Mouse (Mus musculus) heart, postnatal 0 days (tissue): ENCODE data around the gene Gas6. TPM values are rescaled to one million over a fixed set of nuclear protein-coding genes. Genes with fewer than 3 reads are reported as not detected.

Experiments used
- ATAC-seq: fragments of 200-750 bp; cut with Nextera tagmentation; 2 replicates; pipeline ENCODE4 v1.8.0; 2017; ENCODE audit warnings: low read depth, moderate number of reproducible peaks, moderate library complexity; ENCODE audit not compliant: insufficient read depth
- DNase-seq: peaks from one replicate; pipeline ENCODE4 v3.0.0-alpha.2; 2016; ENCODE audit warnings: low spot score
- H3K27ac ChIP-seq: fragments of 300-500 bp; sonication (generic); 2 replicates; pipeline ENCODE4 v1.5.1; 2014; ENCODE audit warnings: low read depth, mild to moderate bottlenecking
- H3K27me3 ChIP-seq: fragments of 300-500 bp; sonication (generic); 2 replicates; pipeline ENCODE4 v1.6.1; 2014; ENCODE audit warnings: low read length, mixed read lengths; ENCODE audit not compliant: control insufficient read depth, insufficient read depth
- H3K36me3 ChIP-seq: fragments of 300-500 bp; sonication (generic); replicated peaks from 2 replicates; pipeline ENCODE4 v1.6.1; 2014; ENCODE audit warnings: low read length, mixed read lengths; ENCODE audit not compliant: control insufficient read depth, insufficient read depth
- H3K4me1 ChIP-seq: fragments of 300-500 bp; sonication (generic); 2 replicates; pipeline ENCODE4 v1.6.1; 2014; ENCODE audit warnings: antibody characterized with exemption; ENCODE audit not compliant: control insufficient read depth, insufficient read depth
- H3K4me2 ChIP-seq: fragments of 300-500 bp; sonication (generic); 2 replicates; pipeline ENCODE4 v1.6.1; 2014; ENCODE audit warnings: low read depth, mild to moderate bottlenecking, low read length, moderate library complexity
- H3K4me3 ChIP-seq: fragments of 300-500 bp; sonication (generic); 2 replicates; pipeline ENCODE4 v1.5.1; 2014; ENCODE audit warnings: low read depth, low read length
- H3K9ac ChIP-seq: fragments of 300-500 bp; sonication (generic); replicated peaks from 2 replicates; pipeline ENCODE4 v1.6.1; 2014; ENCODE audit warnings: low read depth, low read length, mixed read lengths
- H3K9me3 ChIP-seq: fragments of 300-500 bp; sonication (generic); replicated peaks from 2 replicates; pipeline ENCODE4 v1.6.1; 2016; ENCODE audit warnings: low read length; ENCODE audit not compliant: control insufficient read depth
- CTCF ChIP-seq: IDR thresholded peaks from 2 replicates; pipeline ENCODE4 v1.5.1; 2016; ENCODE audit warnings: antibody characterized with exemption, control low read depth, low read depth
- EP300 ChIP-seq: IDR thresholded peaks from 2 replicates; pipeline ENCODE4 v1.6.1; 2016; ENCODE audit warnings: antibody characterized with exemption, low read depth
- WGBS: fragments of 180-500 bp; shearing (Covaris S2); extraction: QIAGEN DNeasy Blood & Tissue Kit; methylation state at CpG from one replicate; pipeline ENCODE4 v1.1.7; 2014; 5-methylcytosine and 5-hydroxymethylcytosine counted together
- polyA plus RNA-seq: library from polyadenylated mRNA; unstranded; fragments of >200 nt; fragmentation: Nextera tagmentation; extraction: Ambion mirVana; gene quantifications from 2 replicates; pipeline ENCODE4 v1.2.1, GENCODE M21; 2015
- total RNA-seq: library from RNA; depleted of rRNA; stranded (reverse); fragments of >200 nt; gene quantifications from 2 replicates; pipeline ENCODE4 v1.2.3, GENCODE M21; 2014; ENCODE audit warnings: low replicate concordance; rRNA removed

Gas6 gene
- total RNA-seq (275 and 304 TPM in 2 replicates), polyA plus RNA-seq (175 and 179 TPM in 2 replicates)

- H3K27ac ChIP-seq = peak within 1 kb of the TSS; percentile 95
- H3K9me3 ChIP-seq = no peaks in the 10 kb centered on the region
- ATAC-seq = peak; percentile 13; the same call in 1 of the 2 replicates
- DNase-seq = peak; percentile 48
- H3K27me3 ChIP-seq = no peaks in the 10 kb centered on the region
- H3K9ac ChIP-seq = peak within 1 kb of the TSS; percentile 80
- WGBS = 2% methylated on average over 60 of the region's 64 CpGs
- peak within 1 kb of the TSS; percentile 82 for H3K4me3 ChIP-seq
- H3K4me2 ChIP-seq = peak within 1 kb of the TSS; percentile 70
- TF ChIP-seq CTCF = no peak
- no peak for TF ChIP-seq EP300
- H3K4me1 ChIP-seq = peaks cover 35% of the 10 kb centered on the region
- H3K36me3 ChIP-seq = no peaks in the 10 kb centered on the region
These were observed at the start of gene Gas6 for GRCm38 (mm10) chr8:13493858-13494631. Gas6 (minus strand) TSS chr8:13494490.

- ATAC-seq = no peak
- H3K9me3 ChIP-seq = 0 out of 2 replicates have a peak, but pooled peaks cover 13% of the 10 kb centered on the region
- H3K27ac ChIP-seq = no peak overlapping the region
- H3K9ac ChIP-seq = no peak overlapping the region
- no peak overlapping the region for H3K4me3 ChIP-seq
- H3K27me3 ChIP-seq = no peaks in the 10 kb centered on the region
- no peak for DNase-seq
- TF ChIP-seq CTCF = no peak
- TF ChIP-seq EP300 = no peak
- 52% methylated on average over 5 of the region's 5 CpGs for WGBS
- H3K36me3 ChIP-seq = no peaks in the 10 kb centered on the region
- no peak overlapping the region for H3K4me2 ChIP-seq
- H3K4me1 ChIP-seq = no peaks in the 10 kb centered on the region
These were observed 47.2 kb upstream of the Gas6 start for GRCm38 (mm10) chr8:13541526-13541925.

GRCm38 (mm10) chr8:13540122-13540521, 45.8 kb upstream of the Gas6 start:
- ATAC-seq (no peak), DNase-seq (no peak)
- Histone ChIP-seq H3K4me3 (no peak overlapping the region), H3K4me2 (no peak overlapping the region), H3K9ac (no peak overlapping the region), H3K36me3 (no peaks in the 10 kb centered on the region), H3K4me1 (no peaks in the 10 kb centered on the region), H3K27ac (no peak overlapping the region), H3K27me3 (no peaks in the 10 kb centered on the region), H3K9me3 (0 out of 2 replicates have a peak, but pooled peaks cover 4% of the 10 kb centered on the region)
- 70% methylated on average over 5 of the region's 5 CpGs for whole genome bisulfite sequencing
- TF ChIP-seq CTCF (no peak), EP300 (no peak)

GRCm38 (mm10) chr8:13538821-13539220, 44.5 kb upstream of the Gas6 start:
- no peak overlapping the region for H3K4me2 ChIP-seq
- DNase-seq = peak; percentile 71
- H3K27ac ChIP-seq = no peak overlapping the region
- whole genome bisulfite sequencing = 41% methylated on average over 6 of the region's 6 CpGs
- no peak for TF ChIP-seq EP300
- no peak for TF ChIP-seq CTCF
- H3K36me3 ChIP-seq = no peaks in the 10 kb centered on the region
- H3K4me1 ChIP-seq = no peaks in the 10 kb centered on the region
- no peak overlapping the region for H3K4me3 ChIP-seq
- H3K27me3 ChIP-seq = no peaks in the 10 kb centered on the region
- no peaks in the 10 kb centered on the region for H3K9me3 ChIP-seq
- peak; percentile 77 for ATAC-seq
- no peak overlapping the region for H3K9ac ChIP-seq

GRCm38 (mm10) chr8:13537102-13537501, 42.8 kb upstream of the Gas6 start:
- Histone ChIP-seq H3K9me3 (no peaks in the 10 kb centered on the region), H3K36me3 (no peaks in the 10 kb centered on the region), H3K4me3 (no peak overlapping the region), H3K4me1 (peaks cover 5% of the 10 kb centered on the region; the same call in 1 of the 2 replicates), H3K27me3 (no peaks in the 10 kb centered on the region), H3K27ac (no peak overlapping the region), H3K4me2 (no peak overlapping the region), H3K9ac (no peak overlapping the region)
- WGBS = 76% methylated on average over 2 of the region's 2 CpGs
- DNase-seq = no peak
- no peak for TF ChIP-seq EP300
- TF ChIP-seq CTCF = no peak
- no peak for ATAC-seq

GRCm38 (mm10) chr8:13533123-13533522, 38.8 kb upstream of the Gas6 start:
- H3K4me1 ChIP-seq = peaks cover 37% of the 10 kb centered on the region
- ATAC-seq = no peak
- H3K27me3 ChIP-seq = no peaks in the 10 kb centered on the region
- no peak overlapping the region for H3K9ac ChIP-seq
- no peak for DNase-seq
- no peaks in the 10 kb centered on the region for H3K9me3 ChIP-seq
- H3K4me3 ChIP-seq = no peak overlapping the region
- H3K27ac ChIP-seq = no peak overlapping the region
- H3K36me3 ChIP-seq = no peaks in the 10 kb centered on the region
- TF ChIP-seq EP300 = no peak
- no peak for TF ChIP-seq CTCF
- H3K4me2 ChIP-seq = no peak overlapping the region
- WGBS = 74% methylated on average over 8 of the region's 8 CpGs
